Mouse (Mus musculus) liver, embryonic 18 days (tissue): Measurements from ENCODE around the gene Nrros. TPM values are rescaled to one million over a fixed set of nuclear protein-coding genes. Genes with fewer than 3 reads are reported as not detected.

ENCODE experiments used
- polyA plus RNA-seq: library from polyadenylated mRNA; depleted of rRNA; stranded (reverse); fragments of >200 nt; gene quantifications from 2 replicates; pipeline ENCODE4 v1.2.3, GENCODE M21; 2012; rRNA removed

Nrros gene
- polyA plus RNA-seq, result 16.9 and 17.5 TPM in 2 replicates

DNA sequence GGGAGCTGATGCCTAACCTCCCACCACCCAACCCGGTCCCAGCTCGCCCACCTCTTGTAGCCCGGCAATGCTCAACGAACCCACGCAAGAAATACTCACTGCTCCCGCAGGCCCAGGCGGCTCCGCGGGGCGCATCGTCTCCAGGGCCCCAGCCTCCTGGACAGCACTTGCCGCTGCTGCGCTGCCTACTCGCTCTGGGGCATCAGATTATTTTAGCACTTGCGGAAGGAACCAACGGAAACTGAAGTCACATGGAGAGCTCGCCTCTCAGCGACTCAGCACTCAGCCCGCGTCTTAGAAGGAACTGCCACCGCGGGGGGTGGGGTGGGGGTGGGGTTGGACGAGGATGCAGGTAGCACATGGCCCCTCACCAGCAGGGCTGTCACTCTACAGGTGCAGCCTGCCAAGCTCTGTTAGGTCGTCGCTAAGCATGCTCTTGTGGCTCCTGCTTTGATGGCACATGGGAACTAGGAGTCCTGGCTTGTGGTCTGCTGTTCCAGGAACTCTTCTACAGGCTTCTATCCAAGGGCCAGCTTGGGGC is at the start of gene Nrros:
Gene Nrros, minus strand, starts transcription at position 314 of the 541 bp plus-strand sequence.

DNA sequence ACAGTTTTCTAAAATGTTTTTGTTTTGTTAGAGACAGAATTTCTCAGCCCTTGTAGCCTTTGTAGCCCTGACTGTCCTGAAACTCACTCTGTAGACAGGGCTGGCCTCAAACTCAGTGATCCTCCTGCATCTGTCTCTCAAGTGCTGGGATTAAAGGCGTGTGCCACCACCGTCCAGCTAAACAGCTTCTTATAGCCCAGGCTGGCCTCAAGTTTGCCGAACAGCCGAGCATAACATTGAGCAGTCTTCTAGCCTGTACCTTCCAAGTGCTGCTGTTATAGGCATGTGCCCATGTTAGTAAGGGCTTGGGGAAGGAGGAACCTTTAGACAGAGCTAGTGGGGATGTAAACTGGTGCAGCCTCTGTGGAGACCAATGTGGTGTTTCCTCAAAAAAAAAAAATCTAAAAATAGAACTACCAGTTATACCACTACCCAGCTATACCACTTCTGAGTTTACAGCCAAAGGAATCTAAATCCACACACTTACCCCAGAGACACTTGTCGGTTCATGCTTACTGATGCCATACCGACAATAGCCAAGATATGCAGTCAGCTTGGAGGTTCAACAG is 14.0 kb upstream of the Nrros start, which contains the start of gene Bex6:
Gene Bex6, plus strand, starts transcription at position 491 of the 569 bp plus-strand sequence.

DNA sequence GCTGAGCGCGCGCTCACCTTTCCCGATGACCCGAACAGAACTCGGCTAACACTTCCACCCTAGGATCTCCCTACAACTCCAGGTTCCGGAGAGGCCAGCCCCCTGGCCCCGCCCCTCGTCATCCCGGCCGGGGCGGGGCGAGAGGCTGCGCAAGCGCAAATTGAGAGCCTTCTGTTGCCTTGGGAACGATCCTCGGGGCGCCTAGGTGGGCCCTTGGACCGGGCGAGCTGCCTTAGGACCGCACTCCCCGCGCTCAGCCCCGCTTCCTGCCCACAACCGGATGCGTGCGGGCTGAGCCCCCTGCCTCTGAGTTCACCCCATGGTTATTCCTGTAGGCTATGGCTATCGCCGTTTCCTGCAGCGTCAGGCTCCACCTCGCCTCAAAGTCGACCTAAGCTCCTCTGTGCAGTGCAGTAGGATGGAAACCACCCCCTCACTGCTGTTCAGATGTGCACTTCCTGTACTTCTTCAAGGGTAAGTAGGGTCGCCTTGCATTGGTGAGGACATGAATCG is 65.7 kb downstream of the Nrros start, which contains the start of the genes Pigx and Cep19:
Gene Pigx, minus strand, starts transcription at position 103 of the 513 bp plus-strand sequence.
Gene Cep19, plus strand, starts transcription at position 163 of the 513 bp plus-strand sequence.

Other genes with a start within 250 kb of the Nrros start
- 0.20 TPM in 2 replicates for gene Pigz, start 231.7 kb downstream of the Nrros start, polyA plus RNA-seq
- gene 0610012G03Rik, start 217.1 kb downstream of the Nrros start, polyA plus RNA-seq, result 26.2 and 29.5 TPM in 2 replicates
- 16.4 and 18.3 TPM in 2 replicates for gene Ncbp2, start 217.1 kb downstream of the Nrros start, polyA plus RNA-seq
- gene Senp5, start 162.3 kb downstream of the Nrros start, polyA plus RNA-seq, result 5.3 and 5.4 TPM in 2 replicates
- gene Pak2, start 86.3 kb downstream of the Nrros start, polyA plus RNA-seq, result 7.3 and 8.4 TPM in 2 replicates
- gene Pigx, start 65.9 kb downstream of the Nrros start, polyA plus RNA-seq, result 36.2 and 37.8 TPM in 2 replicates
- 4.6 and 4.7 TPM in 2 replicates for gene Cep19, start 65.8 kb downstream of the Nrros start, polyA plus RNA-seq
- gene Bex6, start 14.2 kb upstream of the Nrros start, polyA plus RNA-seq, result 0.59 and 0.71 TPM in 2 replicates
- 2.7 and 3.1 TPM in 2 replicates for gene Fbxo45, start 81.6 kb upstream of the Nrros start, polyA plus RNA-seq
- 6.8 and 7.7 TPM in 2 replicates for gene Wdr53, start 81.6 kb upstream of the Nrros start, polyA plus RNA-seq
- gene Smco1, start 105.9 kb upstream of the Nrros start, polyA plus RNA-seq, result not detected in 2 replicates
- 3.6 and 4.1 TPM in 2 replicates for gene Rnf168, start 111.9 kb upstream of the Nrros start, polyA plus RNA-seq
- 5.2 and 7.5 TPM in 2 replicates for gene Ubxn7, start 166.7 kb upstream of the Nrros start, polyA plus RNA-seq
- 0.04 TPM in 1 of 2 replicates, not detected in the other for gene Tm4sf19, start 234.9 kb upstream of the Nrros start, polyA plus RNA-seq